Mouse (Mus musculus) activated CD4-positive, CD25-positive, alpha-beta regulatory T cell (primary cell): ENCODE measurements around the gene Prr14. TPM values are rescaled to one million over a fixed set of nuclear protein-coding genes. Genes with fewer than 3 reads are reported as not detected.

Experiments
- polyA plus RNA-seq, 2 experiments: library from polyadenylated mRNA; unstranded; fragments of 100-300 nt; shearing (Covaris generic); gene quantifications; one replicate each; pipeline ENCODE4 v1.2.1; 2017

Prr14 gene
- polyA plus RNA-seq: 100 to 1,000 TPM; 113 to 128 TPM

GRCm38 (mm10) chr7:127459311-127459710 lies at the start of gene Prr14:
Gene Prr14, plus strand, starts transcription at chr7:127459611.

GRCm38 (mm10) chr7:127421388-127422191 lies 37.8 kb upstream of the Prr14 start, which contains the start of gene Zfp688:
Gene Zfp688, minus strand, starts transcription at chr7:127422068.

GRCm38 (mm10) chr7:127448521-127449300 lies 10.7 kb upstream of the Prr14 start, which contains the start of gene Zfp689:
Gene Zfp689, minus strand, starts transcription at chr7:127449158.

GRCm38 (mm10) chr7:127478635-127479317 lies 19.4 kb downstream of the Prr14 start, which contains the start of gene Fbrs:
Gene Fbrs, plus strand, starts transcription at chr7:127479199.

GRCm38 (mm10) chr7:127511808-127512230 lies 52.4 kb downstream of the Prr14 start, which contains the start of gene Srcap:
Gene Srcap, plus strand, starts transcription at chr7:127511983.

GRCm38 (mm10) chr7:127519284-127519683 lies 59.9 kb downstream of the Prr14 start, which contains the start of gene Gm42715:
Gene Gm42715, plus strand, starts transcription at chr7:127519584.

Other genes starting within 250 kb of the Prr14 start
- 10 to 100 TPM; 15.9 to 22.5 TPM for gene Zfp553, start 226.6 kb upstream of the Prr14 start, polyA plus RNA-seq
- gene Sept1, start 226.5 kb upstream of the Prr14 start, polyA plus RNA-seq: 100 to 1,000 TPM; 561 to 593 TPM
- gene Zfp771, start 215.3 kb upstream of the Prr14 start, polyA plus RNA-seq: 10 to 100 TPM; 14.3 to 16.7 TPM
- 10 to 100 TPM; 50.9 to 60.3 TPM for gene Dctpp1, start 198.9 kb upstream of the Prr14 start, polyA plus RNA-seq
- gene Sephs2, start 185.6 kb upstream of the Prr14 start, polyA plus RNA-seq: 10 to 100 TPM; 39.0 to 51.9 TPM
- gene Itgal, start 163.4 kb upstream of the Prr14 start, polyA plus RNA-seq: 100 to 1,000 TPM; 211 to 250 TPM
- gene Zfp768, start 114.0 kb upstream of the Prr14 start, polyA plus RNA-seq: under 1 TPM in 1 of 2 experiments, not detected in 1; 0.76 TPM
- 10 to 100 TPM; 16.2 to 23.4 TPM for gene Zfp747, start 83.6 kb upstream of the Prr14 start, polyA plus RNA-seq
- 1 to 10 TPM; 6.8 to 7.3 TPM for gene 9130019O22Rik, start 72.4 kb upstream of the Prr14 start, polyA plus RNA-seq
- gene E430018J23Rik, start 66.0 kb upstream of the Prr14 start, polyA plus RNA-seq: 1 to 10 TPM; 7.3 to 7.4 TPM
- 10 to 100 TPM in 1 of 2 experiments, 1 to 10 TPM in 1; 8.4 to 11.7 TPM for gene Zfp764, start 52.8 kb upstream of the Prr14 start, polyA plus RNA-seq
- 10 to 100 TPM; 32.1 to 53.1 TPM for gene Zfp688, start 37.5 kb upstream of the Prr14 start, polyA plus RNA-seq
- 1 to 10 TPM; 6.9 to 7.4 TPM for gene Zfp689, start 10.5 kb upstream of the Prr14 start, polyA plus RNA-seq
- 10 to 100 TPM; 19.8 to 25.7 TPM for gene Fbrs, start 19.6 kb downstream of the Prr14 start, polyA plus RNA-seq
- 10 to 100 TPM; 50.5 to 51.8 TPM for gene Srcap, start 52.4 kb downstream of the Prr14 start, polyA plus RNA-seq
- 1 to 10 TPM; 5.9 to 7.6 TPM for gene Gm42715, start 60.0 kb downstream of the Prr14 start, polyA plus RNA-seq
- gene Tmem265, start 101.8 kb downstream of the Prr14 start, polyA plus RNA-seq: 10 to 100 TPM; 12.1 to 19.3 TPM
- gene Phkg2, start 113.7 kb downstream of the Prr14 start, polyA plus RNA-seq: 100 to 1,000 TPM; 109 to 114 TPM
- 1 to 10 TPM in 1 of 2 experiments, under 1 TPM in 1; 0.23 to 1.2 TPM for gene Ccdc189, start 129.0 kb downstream of the Prr14 start, polyA plus RNA-seq
- 100 to 1,000 TPM in 1 of 2 experiments, 10 to 100 TPM in 1; 62.0 to 103 TPM for gene Rnf40, start 129.2 kb downstream of the Prr14 start, polyA plus RNA-seq
- gene Zfp629, start 156.2 kb downstream of the Prr14 start, polyA plus RNA-seq: under 1 TPM; 0.49 to 0.92 TPM
- gene Bcl7c, start 249.3 kb downstream of the Prr14 start, polyA plus RNA-seq: 10 to 100 TPM; 71.9 to 74.6 TPM